In genomic region chr5:116052171-116052570, GRCm38 (mm10) we compare ENCODE assay signal across 31 mouse cellular contexts. TPM values are rescaled to one million over a fixed set of nuclear protein-coding genes. Genes with fewer than 3 reads are reported as not detected.
DNase-seq lines count a peak whose midpoint lies in the region; ATAC-seq and TF ChIP-seq lines count a peak whose summit lies in the region.
"Had no signal": no experiment of that assay in that cellular context is flagged by ENCODE, and none has a peak within 500 bp of the region (broad histone marks: within the 10 kb centered on the region; RNA-seq: fewer than 3 reads in every experiment).

No protein-coding gene starts in this region.

- no peaks in the 10 kb centered on the region for H3K27me3 ChIP-seq in kidney, embryonic 15.5 days
- H3K27me3 ChIP-seq in kidney, adult 2 months (replicated peaks; ENCODE audit: control insufficient read depth, insufficient read depth, low read length) = no peaks in the 10 kb centered on the region
- no peaks in the 10 kb centered on the region for H3K27me3 ChIP-seq in kidney, embryonic 14.5 days (ENCODE audit: control insufficient read depth, insufficient read depth, low read length)
- H3K27me3 ChIP-seq: CH12.LX; embryonic facial prominence, embryonic 13.5 days; embryonic facial prominence, embryonic 15.5 days; forebrain, embryonic 12.5 days had no signal

- no peak for TF ChIP-seq POLR2A in kidney, adult 2 months (IDR thresholded peaks at IDR 0.05; ENCODE audit: low read depth, low read length)

- no peak overlapping the region for H3K9ac ChIP-seq in kidney, embryonic 15.5 days
- H3K9ac ChIP-seq in kidney, embryonic 14.5 days (ENCODE audit: low read depth, low read length) = no peak overlapping the region
- H3K9ac ChIP-seq: embryonic facial prominence, embryonic 13.5 days; embryonic facial prominence, embryonic 15.5 days; forebrain, embryonic 12.5 days had no signal

- no peaks in the 10 kb centered on the region for H3K36me3 ChIP-seq in kidney, embryonic 15.5 days
- H3K36me3 ChIP-seq in kidney, adult 2 months (ENCODE audit: control insufficient read depth, insufficient read depth, low read length) = no peaks in the 10 kb centered on the region
- H3K36me3 ChIP-seq in kidney, embryonic 14.5 days (ENCODE audit: control insufficient read depth, insufficient read depth, low read length) = no peaks in the 10 kb centered on the region
- H3K36me3 ChIP-seq: embryonic facial prominence, embryonic 13.5 days; embryonic facial prominence, embryonic 15.5 days; forebrain, embryonic 10.5 days; forebrain, embryonic 12.5 days; G1E had no signal

- no peaks in the 10 kb centered on the region for H3K4me1 ChIP-seq in kidney, embryonic 15.5 days
- H3K4me1 ChIP-seq in kidney, adult 2 months (ENCODE audit: control insufficient read depth, insufficient read depth, low read length) = peaks cover 3% of the 10 kb centered on the region; the same call in 1 of the 2 replicates
- no peaks in the 10 kb centered on the region for H3K4me1 ChIP-seq in kidney, embryonic 14.5 days (ENCODE audit: control insufficient read depth, insufficient read depth, low read length)
- H3K4me1 ChIP-seq: embryonic facial prominence, embryonic 13.5 days; embryonic facial prominence, embryonic 15.5 days; forebrain, embryonic 10.5 days; forebrain, embryonic 12.5 days had no signal

- no peak overlapping the region for H3K4me3 ChIP-seq in kidney, embryonic 15.5 days (replicated peaks)
- H3K4me3 ChIP-seq in kidney, adult 2 months (ENCODE audit: insufficient read depth, low read depth, low read length) = no peak overlapping the region
- H3K4me3 ChIP-seq in kidney, embryonic 14.5 days (ENCODE audit: low read length) = no peak overlapping the region
- H3K4me3 ChIP-seq: embryonic facial prominence, embryonic 13.5 days; embryonic facial prominence, embryonic 15.5 days; erythroblast, embryonic 14.5 days; forebrain, embryonic 10.5 days; forebrain, embryonic 12.5 days had no signal

- no peak for TF ChIP-seq CTCF in kidney, adult 2 months (conservative IDR thresholded peaks at IDR 0.05; ENCODE audit: insufficient read depth, insufficient read length, low read depth, low read length)

- H3K27ac ChIP-seq in kidney, embryonic 15.5 days = no peak overlapping the region
- H3K27ac ChIP-seq in kidney, adult 2 months (ENCODE audit: insufficient read depth, low read depth, low read length) = no peak overlapping the region
- H3K27ac ChIP-seq in kidney, embryonic 14.5 days (ENCODE audit: low read depth, low read length) = no peak overlapping the region
- H3K27ac ChIP-seq: embryonic facial prominence, embryonic 13.5 days; embryonic facial prominence, embryonic 15.5 days; forebrain, embryonic 10.5 days; forebrain, embryonic 12.5 days had no signal

- WGBS in kidney, embryonic 15.5 days = 86% methylated on average over 5 of the region's 5 CpGs
- 53% methylated on average over 5 of the region's 5 CpGs for WGBS in kidney, adult 2 months
- WGBS in kidney, embryonic 14.5 days = 86% methylated on average over 5 of the region's 5 CpGs

- ATAC-seq in kidney, embryonic 15.5 days (replicated peaks; ENCODE audit: low FRiP score) = no peak
- no peak for ATAC-seq in kidney, embryonic 14.5 days (ENCODE audit: low FRiP score, low TSS enrichment)
- ATAC-seq: activated CD4-positive, CD25-positive, alpha-beta regulatory T cell, adult 4 months; CD4-positive, CD25-positive, alpha-beta regulatory T cell, adult 4 months; forebrain, embryonic 14.5 days; Patski had no signal

- H3K9me3 ChIP-seq in kidney, embryonic 15.5 days (replicated peaks) = no peaks in the 10 kb centered on the region
- no peaks in the 10 kb centered on the region for H3K9me3 ChIP-seq in kidney, embryonic 14.5 days (ENCODE audit: control insufficient read depth, low read length)
- H3K9me3 ChIP-seq: embryonic facial prominence, embryonic 13.5 days; embryonic facial prominence, embryonic 15.5 days; forebrain, embryonic 10.5 days; forebrain, embryonic 12.5 days had no signal

- DNase-seq in kidney, adult 11 months = peak; percentile 14
- DNase-seq in kidney, adult 2 months = peak; percentile 72
- no peak for DNase-seq in kidney, postnatal 25 days
- peak; percentile 70 for DNase-seq in kidney, adult 9 months
- peak; percentile 21 for DNase-seq in adipocyte (ENCODE audit: low spot score)
- DNase-seq: adrenal gland, adult 2 months; adrenal gland, postnatal 10 days; adrenal gland, postnatal 25 days; B cell, adult 2 months; cerebellum, adult 11 months; cerebellum, adult 18-20 months; cerebellum, adult 8-10 months; cerebellum, adult 9-11 months; cerebellum, postnatal 14 days; cerebellum, postnatal 36 days; embryo, embryonic 11 days had no signal

- H3K4me2 ChIP-seq in kidney, embryonic 15.5 days = no peak overlapping the region
- no peak overlapping the region for H3K4me2 ChIP-seq in kidney, embryonic 14.5 days (replicated peaks; ENCODE audit: low read depth, low read length)
- H3K4me2 ChIP-seq: embryonic facial prominence, embryonic 13.5 days; embryonic facial prominence, embryonic 15.5 days; forebrain, embryonic 12.5 days had no signal

RNA-seq across cellular contexts. Expression of gene Prkab1, which starts 27.9 kb away (rescaled TPM):
- polyA plus RNA-seq in kidney, embryonic 15.5 days (2015; fragmentation: Nextera tagmentation; extraction: Ambion mirVana) = 74.6 and 85.1 TPM in 2 replicates
- 89.2 and 97.9 TPM in 2 replicates for polyA plus RNA-seq in kidney, adult 2 months (2012; rRNA removed)
- polyA plus RNA-seq in kidney, embryonic 14.5 days (2014; fragmentation: Nextera tagmentation; extraction: Ambion mirVana) = 60.9 and 85.5 TPM in 2 replicates

RNA-seq across cellular contexts. Expression of gene Tmem233, which starts 30.9 kb away (rescaled TPM):
- polyA plus RNA-seq in kidney, embryonic 15.5 days (2015; fragmentation: Nextera tagmentation; extraction: Ambion mirVana) = not detected in 2 replicates
- polyA plus RNA-seq in kidney, adult 2 months (2012; rRNA removed) = 0.31 TPM in 1 of 2 replicates, not detected in the other
- polyA plus RNA-seq in kidney, embryonic 14.5 days (2014; fragmentation: Nextera tagmentation; extraction: Ambion mirVana) = not detected in 2 replicates
- polyA plus RNA-seq: activated CD4-positive, CD25-positive, alpha-beta regulatory T cell, adult 4 months; adrenal gland, adult 2 months; brain, embryonic 14.5 days; CD4-positive, CD25-positive, alpha-beta regulatory T cell, adult 4 months; embryonic facial prominence, embryonic 11.5 days; embryonic facial prominence, embryonic 13.5 days; embryonic facial prominence, embryonic 15.5 days; erythroblast, embryonic 14.5 days; forebrain, embryonic 10.5 days; forebrain, embryonic 12.5 days; forebrain, embryonic 14.5 days; G1E; Patski had no signal

Comparison
In these comparisons a context has a peak if more than half of its experiments do, and no peak if none do; other contexts are left out.
1. DNase-seq: peak in kidney, adult 11 months (single experiment), kidney, adult 2 months (single experiment), kidney, adult 9 months (single experiment) and adipocyte (single experiment); none in kidney, postnatal 25 days (0 of 2).